Mouse (Mus musculus) neutrophil, adult 83 days (primary cell): ENCODE results near the gene G3bp1. TPM values are rescaled to one million over a fixed set of nuclear protein-coding genes. Genes with fewer than 3 reads are reported as not detected.

Source experiments
- total RNA-seq, 2 experiments: library from RNA; stranded (reverse); gene quantifications; one replicate each; pipeline ENCODE4 v1.2.4; 2023

G3bp1 gene
- 10 to 100 TPM; 28.2 to 32.1 TPM for total RNA-seq

DNA sequence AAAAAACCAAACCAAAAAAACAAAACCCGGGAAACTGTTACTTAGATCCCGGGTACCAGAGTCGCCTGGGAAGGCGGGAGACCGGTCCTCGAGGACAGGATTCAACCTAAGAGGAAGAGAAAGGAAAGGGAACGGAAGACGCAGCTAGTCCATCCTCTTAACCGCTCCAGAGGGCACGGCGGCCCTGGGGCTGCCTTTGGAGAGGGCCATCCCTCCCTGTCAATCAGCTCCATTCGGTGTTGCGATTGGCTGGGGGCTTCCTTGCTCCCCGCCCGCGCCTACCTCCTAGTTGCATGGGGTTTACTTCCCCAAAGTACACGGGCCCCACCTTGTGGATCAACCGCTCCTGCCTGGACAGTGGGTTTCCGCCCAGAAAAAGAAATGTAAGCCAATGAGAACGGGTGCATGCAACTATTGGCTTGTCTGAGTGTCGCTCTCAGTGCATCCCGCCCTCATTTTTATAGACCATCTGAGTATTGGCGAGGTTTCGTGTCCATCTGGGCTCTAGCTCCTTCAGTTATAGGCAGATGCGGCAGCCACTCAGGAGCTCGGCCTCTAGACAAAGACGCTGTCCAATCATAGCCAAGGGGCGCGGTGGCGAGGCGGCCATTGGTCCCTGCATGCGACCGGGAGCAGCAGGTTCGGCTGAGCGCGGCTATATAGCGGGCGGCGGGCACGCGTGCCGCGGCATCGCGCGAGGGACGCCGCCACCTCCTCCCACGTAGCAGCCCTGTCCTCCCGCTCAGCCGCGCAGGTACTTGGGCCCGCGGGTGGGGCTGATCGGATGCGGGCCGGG, at the start of gene G3bp1:
G3bp1 (plus strand) TSS at position 638 of the 796 bp plus-strand sequence.

DNA sequence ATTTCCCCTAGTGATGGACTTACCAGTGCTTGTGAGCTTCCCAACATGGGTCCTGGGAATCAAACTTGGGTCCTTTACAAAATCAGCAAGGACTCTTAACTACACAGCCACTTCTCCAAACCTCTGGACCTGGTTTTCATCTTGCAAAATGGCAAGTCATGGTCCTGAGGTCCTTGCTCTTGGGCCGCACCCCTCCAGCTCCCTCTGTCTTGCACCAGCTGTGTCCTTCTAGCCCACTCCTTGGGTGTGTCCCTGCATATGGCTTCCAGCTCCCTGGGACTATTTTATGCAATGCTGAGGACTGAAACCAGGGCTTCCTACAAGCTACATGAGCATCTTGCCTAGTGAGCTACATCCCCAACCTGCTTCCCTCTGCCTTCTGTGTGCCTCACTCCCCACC, 46.5 kb upstream of the G3bp1 start, which contains the start of gene Sparc:
Sparc (minus strand) TSS at position 206 of the 400 bp plus-strand sequence.

DNA sequence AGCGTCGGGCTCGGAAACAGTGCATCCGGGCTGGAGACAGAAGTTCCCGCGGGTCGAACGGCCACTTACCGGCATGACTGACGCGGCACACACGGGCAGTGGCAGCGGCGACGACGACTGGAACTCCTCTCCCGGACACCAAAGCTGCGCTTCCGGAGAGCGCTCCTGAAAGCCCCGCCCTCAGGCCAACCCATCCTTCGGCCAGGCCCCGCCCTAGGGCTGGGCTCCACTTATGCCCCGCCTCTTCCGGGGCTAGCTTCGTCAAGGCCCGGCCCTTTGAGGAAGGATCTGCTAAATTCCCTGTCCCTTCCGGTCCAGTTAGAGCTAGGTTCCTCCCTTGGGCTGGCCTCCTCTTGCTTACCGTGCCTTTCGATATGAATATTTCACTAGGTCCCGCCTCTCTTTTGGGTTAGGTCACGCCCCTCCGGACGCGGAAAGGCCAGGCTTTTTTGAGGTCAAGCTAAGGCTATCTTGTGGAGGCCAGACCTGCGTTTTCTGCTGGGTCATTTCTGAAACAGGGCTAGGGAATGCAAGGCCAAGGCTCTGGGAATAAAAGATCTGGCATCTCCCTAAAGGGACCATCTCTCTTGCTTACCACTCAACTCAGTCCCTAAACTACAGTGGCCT, 8.4 kb upstream of the G3bp1 start, which contains the start of gene Atox1:
Atox1 (minus strand) TSS at position 221 of the 627 bp plus-strand sequence.

Other genes starting within 250 kb of the G3bp1 start
- under 1 TPM; 0.42 to 0.49 TPM for gene Fat2, start 133.1 kb upstream of the G3bp1 start, total RNA-seq
- gene Sparc, start 46.5 kb upstream of the G3bp1 start, total RNA-seq: 10 to 100 TPM; 66.1 to 91.1 TPM
- gene Atox1, start 8.4 kb upstream of the G3bp1 start, total RNA-seq: 100 to 1,000 TPM; 126 to 139 TPM
- not detected for gene Glra1, start 138.5 kb downstream of the G3bp1 start, total RNA-seq